Mouse (Mus musculus) A20 (cell line): ENCODE measurements around the gene Rspo4.
A peak's percentile ranks its signal among the peaks of the same experiment; 100 is the strongest.

Source experiments
- DNase-seq: peaks from one replicate; pipeline ENCODE4 v3.0.0-alpha.2; 2011; ENCODE audit warnings: low read depth, low spot score

The Rspo4 gene

DNA sequence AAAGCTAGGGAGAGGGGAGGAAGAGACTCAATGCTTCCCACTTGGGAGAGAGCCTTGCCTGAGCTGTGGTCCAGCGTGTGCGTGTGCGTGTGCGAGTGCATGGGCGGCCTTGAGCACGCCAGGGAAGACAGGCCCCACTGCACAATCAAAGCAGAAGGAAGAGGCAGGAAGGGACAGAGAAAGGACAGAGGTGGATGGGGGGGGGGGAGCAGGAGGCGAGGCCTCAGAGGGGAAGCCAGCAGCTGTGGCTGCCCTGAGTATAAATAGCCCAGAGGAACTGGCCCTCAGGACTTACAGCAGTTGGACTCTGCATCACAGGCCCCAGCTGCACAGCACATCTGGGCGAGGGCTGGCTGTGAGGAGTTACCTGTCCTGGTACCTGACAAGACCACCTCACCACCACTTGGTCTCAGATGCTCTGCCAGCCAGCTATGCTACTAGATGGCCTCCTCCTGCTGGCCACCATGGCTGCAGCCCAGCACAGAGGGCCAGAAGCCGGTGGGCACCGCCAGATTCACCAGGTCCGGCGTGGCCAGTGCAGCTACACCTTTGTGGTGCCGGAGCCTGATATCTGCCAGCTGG is 68.3 kb downstream of the Rspo4 start, which contains the start of gene Angpt4:
Gene Angpt4 (plus strand): TSS at position 292 of the 582 bp plus-strand sequence.
- DNase-seq = peak; percentile 48

DNA sequence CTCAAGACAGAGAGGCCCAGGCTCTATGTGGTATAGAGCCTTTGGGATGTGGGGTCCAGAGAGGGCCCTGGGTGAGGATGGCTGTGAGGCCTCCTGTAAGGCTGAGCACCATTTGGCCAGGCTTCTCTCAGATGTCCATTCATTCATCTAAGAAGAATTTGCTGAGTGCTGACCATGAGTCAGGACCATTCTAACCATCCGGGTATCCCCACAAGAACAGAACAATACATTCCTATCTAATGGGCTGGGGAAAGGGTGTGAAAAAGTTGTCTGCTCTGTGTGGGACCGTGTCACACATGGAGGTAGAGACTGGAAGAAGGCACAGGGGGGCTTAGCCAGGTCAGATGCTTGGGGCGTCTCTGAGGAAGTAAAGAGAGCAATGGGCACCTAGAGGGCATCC is 69.0 kb downstream of the Rspo4 start:
- no peak for DNase-seq

DNA sequence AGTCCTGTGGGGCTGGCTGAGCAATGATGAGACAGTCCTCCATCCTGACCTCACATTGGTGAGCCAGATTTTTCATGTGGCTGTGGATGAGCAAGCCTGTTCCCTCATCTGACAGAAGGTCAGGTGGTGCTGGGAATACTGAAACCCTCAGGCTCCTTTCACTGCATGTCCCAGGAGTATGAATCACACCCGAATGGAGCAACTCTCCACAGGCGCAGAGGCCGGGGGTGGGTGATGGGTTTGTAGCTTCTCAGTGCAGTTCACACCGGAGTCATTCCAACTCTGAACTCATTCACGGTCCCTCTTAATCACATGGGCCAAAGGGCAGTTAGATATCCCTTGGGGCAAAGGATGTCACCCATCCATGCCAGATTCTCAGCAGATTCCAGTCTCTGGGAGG is 71.4 kb downstream of the Rspo4 start:
- DNase-seq = no peak

DNA sequence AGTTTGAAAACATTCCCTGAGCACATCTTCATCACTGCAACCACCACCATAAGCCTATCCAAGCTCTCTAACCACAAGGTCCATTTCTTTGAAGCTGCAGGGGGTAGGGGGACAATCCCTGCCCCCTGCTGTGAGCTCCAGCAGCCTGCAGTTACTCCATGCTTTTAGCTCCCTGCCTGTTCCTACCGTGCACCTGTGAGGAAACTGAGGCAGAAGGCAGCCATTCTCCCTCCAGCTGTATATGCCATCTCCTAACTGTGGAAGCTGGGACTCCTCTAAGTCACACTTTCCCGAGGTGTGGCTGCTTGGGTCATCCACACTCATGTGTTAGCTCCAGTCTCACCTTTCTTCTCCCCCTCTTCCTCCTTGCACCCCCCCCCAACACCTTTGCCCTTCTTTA is 72.4 kb downstream of the Rspo4 start:
- no peak for DNase-seq

DNA sequence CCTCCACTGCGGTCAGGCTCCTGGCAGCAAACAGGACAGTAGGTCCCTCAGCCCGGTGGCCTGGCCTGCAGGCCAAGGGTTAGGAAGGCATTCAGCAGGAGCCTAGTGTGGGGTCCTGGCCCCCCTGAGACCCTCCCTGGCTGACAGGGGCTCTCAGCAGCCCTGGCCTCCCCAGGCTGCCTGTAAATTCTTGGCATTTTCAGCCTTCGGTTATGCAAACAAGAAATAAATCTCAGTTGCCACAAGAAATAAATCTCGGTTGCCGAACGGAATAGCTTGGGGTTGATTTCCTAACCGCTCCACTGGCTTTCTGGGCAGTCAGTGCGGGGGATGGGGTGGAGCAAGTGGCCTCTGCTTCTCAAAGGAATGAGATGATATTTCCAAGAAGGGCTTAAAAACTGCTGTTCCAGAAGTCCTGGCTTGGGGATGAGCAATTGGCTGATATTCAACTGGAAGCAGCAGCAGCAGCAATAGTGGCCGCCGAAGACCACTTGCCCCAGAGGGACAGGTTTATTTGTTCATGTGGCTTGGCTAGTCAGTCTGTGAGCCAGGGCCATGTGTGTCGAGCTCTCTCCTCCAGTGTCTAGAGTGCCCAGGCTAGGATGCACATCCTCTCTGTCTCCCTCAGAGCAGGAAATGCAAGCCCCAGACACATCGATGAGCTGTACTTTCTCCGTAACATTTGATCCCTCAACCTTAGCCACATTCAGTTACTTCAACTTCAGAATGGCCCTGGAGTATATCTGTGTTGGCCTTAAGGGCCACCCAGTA is 73.5 kb downstream of the Rspo4 start:
- no peak for DNase-seq

DNA sequence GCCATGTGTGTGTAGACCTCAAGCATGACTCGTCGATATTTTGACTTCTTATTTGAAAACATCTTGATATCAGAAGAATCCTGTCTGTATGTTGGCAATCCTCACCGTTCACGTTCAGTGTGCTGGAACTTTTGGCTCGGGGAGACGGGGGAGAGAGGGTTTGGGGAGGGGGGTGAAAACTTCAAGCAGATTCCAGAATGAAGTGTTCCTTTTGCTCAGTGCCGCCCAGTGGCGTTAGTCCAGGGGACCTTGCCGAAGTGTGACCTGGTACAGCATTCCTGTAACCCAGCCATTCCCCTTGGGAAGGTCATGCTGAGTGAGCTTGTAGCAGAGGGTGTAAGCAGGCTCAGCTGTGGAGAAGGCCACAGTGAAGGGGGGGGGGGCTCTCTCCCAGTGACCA is 76.4 kb downstream of the Rspo4 start:
- DNase-seq = no peak

DNA sequence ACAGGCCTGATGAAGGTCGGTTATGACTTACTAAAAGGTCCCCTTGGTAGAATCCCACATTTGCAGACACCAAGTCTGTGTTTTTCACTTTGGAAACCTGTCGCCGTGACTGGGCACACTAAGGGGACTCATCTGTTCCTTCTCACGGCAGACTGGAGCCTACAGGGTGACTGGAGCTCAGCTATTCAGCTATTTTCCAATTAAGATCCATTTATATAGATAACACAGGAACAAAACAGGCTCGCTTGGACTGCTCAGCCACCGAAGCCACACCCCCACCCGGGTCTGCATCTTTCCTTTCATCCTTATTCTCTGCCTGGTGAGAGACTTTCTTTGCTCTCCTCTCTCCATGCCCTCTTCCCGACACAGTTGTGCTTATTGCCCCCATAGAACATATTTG is 78.3 kb downstream of the Rspo4 start:
- no peak for DNase-seq

DNA sequence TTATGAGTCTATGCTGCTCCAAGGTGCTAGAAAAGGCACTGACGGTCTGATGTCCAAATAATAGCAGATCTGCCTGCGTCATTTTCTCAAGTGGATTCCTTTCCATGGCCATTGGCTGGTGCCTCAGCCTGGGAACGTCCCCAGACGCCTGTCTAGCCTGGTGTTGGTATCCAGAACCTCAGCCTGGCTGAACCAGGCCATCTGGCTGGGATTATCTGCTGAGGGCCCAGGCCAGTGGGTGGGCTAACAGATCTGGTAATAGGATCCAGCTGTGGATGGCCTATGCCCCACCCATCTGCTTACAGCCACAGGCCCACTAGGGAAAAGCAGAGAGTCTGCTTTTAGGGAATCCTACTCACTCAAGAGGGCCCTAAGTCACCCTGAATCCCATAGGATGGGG is 78.9 kb downstream of the Rspo4 start:
- DNase-seq = no peak
